Mouse (Mus musculus) CH12.LX (cell line): ENCODE data around the gene Gpr45. TPM values are rescaled to one million over a fixed set of nuclear protein-coding genes. Genes with fewer than 3 reads are reported as not detected.

Experiments used
- DNase-seq: peaks from one replicate; pipeline ENCODE4 v3.0.0-alpha.2; 2013; ENCODE audit errors: extremely low read depth
- H3K27ac ChIP-seq: 2 replicates; pipeline ENCODE4 v1.5.1; 2012; ENCODE audit warnings: low read depth, mild to moderate bottlenecking, control low read depth, moderate library complexity; ENCODE audit not compliant: insufficient read depth
- H3K27me3 ChIP-seq: replicated peaks from 2 replicates; pipeline ENCODE3; 2012; ENCODE audit warnings: inconsistent platforms
- H3K36me3 ChIP-seq, 2 experiments: replicated peaks in 1 of 2; 2 replicates each; pipeline versions ENCODE3 to v1.6.1; 2012; ENCODE audit warnings: inconsistent platforms in 1 of 2, low read length in 1 of 2, mild to moderate bottlenecking in 1 of 2, mixed read lengths in 1 of 2, moderate library complexity in 1 of 2; ENCODE audit not compliant: control insufficient read depth in 1 of 2, insufficient read depth in 1 of 2
- H3K4me1 ChIP-seq, 2 experiments: 2 replicates each; pipeline ENCODE4 v1.6.1; 2012; ENCODE audit warnings: inconsistent platforms in 1 of 2, moderate library complexity in 1 of 2; ENCODE audit not compliant: insufficient read depth in 2 of 2, control insufficient read depth in 1 of 2
- H3K4me2 ChIP-seq: 2 replicates; pipeline ENCODE4 v1.6.1; 2012; ENCODE audit warnings: low read depth, mild to moderate bottlenecking, control low read depth; ENCODE audit not compliant: poor library complexity, insufficient read depth, severe bottlenecking
- H3K4me3 ChIP-seq, 3 experiments: fragments of 150-350 bp in 1 of 3; sonication (generic) in 1 of 3; replicated peaks in 1 of 3; 2 replicates each; pipeline versions ENCODE3 to v1.5.1; 2011 to 2012; ENCODE audit warnings: low read depth in 2 of 3, low read length in 2 of 3, mild to moderate bottlenecking in 2 of 3, moderate library complexity in 2 of 3, control low read depth in 1 of 3, improper control_type of control experiment in 1 of 3, inconsistent platforms in 1 of 3, mixed read lengths in 1 of 3; ENCODE audit not compliant: poor library complexity in 1 of 3
- H3K79me2 ChIP-seq: replicated peaks from 2 replicates; pipeline ENCODE4 v1.6.1; 2012; ENCODE audit warnings: mild to moderate bottlenecking, moderate library complexity; ENCODE audit not compliant: control insufficient read depth, poor library complexity, insufficient read depth, severe bottlenecking; ENCODE audit errors: extremely low read depth
- H3K9ac ChIP-seq: 2 replicates; pipeline ENCODE4 v1.6.1; 2012; ENCODE audit warnings: low read depth, mild to moderate bottlenecking, control low read depth, moderate library complexity; ENCODE audit not compliant: insufficient read depth
- H3K9me3 ChIP-seq: replicated peaks from 2 replicates; pipeline ENCODE3; 2012; ENCODE audit warnings: low read length, inconsistent platforms, mixed read lengths
- CTCF ChIP-seq, 2 experiments: IDR thresholded peaks in 1 of 2; conservative IDR thresholded peaks in 1 of 2; 2 replicates each; pipeline ENCODE4 v1.5.1; 2011 to 2012; ENCODE audit warnings: low read depth in 2 of 2, low read length in 2 of 2, improper control_type of control experiment in 1 of 2, inconsistent platforms in 1 of 2, mild to moderate bottlenecking in 1 of 2, moderate library complexity in 1 of 2
- E2F4 ChIP-seq: IDR thresholded peaks from 2 replicates; pipeline ENCODE4 v1.6.1; 2011; ENCODE audit warnings: low read depth, low read length, improper control_type of control experiment; ENCODE audit not compliant: insufficient replicate concordance
- ELF1 ChIP-seq: IDR thresholded peaks from 2 replicates; pipeline ENCODE4 v1.6.1; 2014; ENCODE audit warnings: low read depth, mild to moderate bottlenecking, inconsistent platforms, low read length, improper control_type of control experiment
- JUND ChIP-seq: conservative IDR thresholded peaks from 2 replicates; pipeline ENCODE4 v1.6.1; 2011; ENCODE audit warnings: low read depth, low read length, improper control_type of control experiment
- KAT2A ChIP-seq: IDR thresholded peaks from 2 replicates; pipeline ENCODE4 v1.6.1; 2012; ENCODE audit warnings: low read length, improper control_type of control experiment, inconsistent platforms; ENCODE audit not compliant: insufficient replicate concordance
- MAFK ChIP-seq: IDR thresholded peaks from 2 replicates; pipeline ENCODE4 v1.6.1; 2011; ENCODE audit warnings: low read length, improper control_type of control experiment; ENCODE audit not compliant: insufficient replicate concordance
- MAX ChIP-seq: IDR thresholded peaks from 2 replicates; pipeline ENCODE4 v1.6.1; 2011; ENCODE audit warnings: low read length, improper control_type of control experiment
- MEF2A ChIP-seq: IDR thresholded peaks from 2 replicates; pipeline ENCODE4 v1.6.1; 2014; ENCODE audit warnings: low read depth, mild to moderate bottlenecking, inconsistent platforms, low read length, improper control_type of control experiment, borderline replicate concordance
- MYC ChIP-seq: IDR thresholded peaks from 2 replicates; pipeline ENCODE4 v1.6.1; 2011; ENCODE audit warnings: low read depth, mild to moderate bottlenecking, improper control_type of control experiment, low read length
- POLR2AphosphoS2 ChIP-seq: IDR thresholded peaks from 2 replicates; pipeline ENCODE4 v1.6.1; 2011; ENCODE audit warnings: low read depth, low read length, improper control_type of control experiment
- RAD21 ChIP-seq: IDR thresholded peaks from 2 replicates; pipeline ENCODE4 v1.6.1; 2011; ENCODE audit warnings: low read depth, mild to moderate bottlenecking, low read length, improper control_type of control experiment, moderate library complexity
- RCOR1 ChIP-seq: conservative IDR thresholded peaks from 2 replicates; pipeline ENCODE4 v1.6.1; 2012; ENCODE audit warnings: low read depth, mild to moderate bottlenecking, inconsistent platforms, low read length, improper control_type of control experiment
- SIN3A ChIP-seq: IDR thresholded peaks from 2 replicates; pipeline ENCODE4 v1.6.1; 2012; ENCODE audit warnings: low read length, improper control_type of control experiment, inconsistent platforms
- TBP ChIP-seq: conservative IDR thresholded peaks from 2 replicates; pipeline ENCODE4 v1.6.1; 2011; ENCODE audit warnings: low read depth, low read length, improper control_type of control experiment
- USF2 ChIP-seq: conservative IDR thresholded peaks from 2 replicates; pipeline ENCODE4 v1.6.1; 2011; ENCODE audit warnings: low read depth, low read length, improper control_type of control experiment
- ZMIZ1 ChIP-seq: IDR thresholded peaks from 2 replicates; pipeline ENCODE4 v1.6.1; 2012; ENCODE audit warnings: low read depth, mild to moderate bottlenecking, inconsistent platforms, low read length, improper control_type of control experiment
- ZNF384 ChIP-seq: IDR thresholded peaks from 2 replicates; pipeline ENCODE4 v1.6.1; 2012; ENCODE audit warnings: low read depth, low read length, improper control_type of control experiment, inconsistent platforms
- dilution Hi-C: fragments of 300-500 bp; cut with MboI; formaldehyde crosslinking; loops from 2 replicates; pipeline ENCODE4 v1.14.3; 2020; ENCODE audit warnings: low sequenced_read_pairs; ENCODE audit not compliant: extremely low pct_unique_long_range_greater_than_20kb, extremely low pct_ligation_motif_present
- in situ Hi-C: fragments of 300-500 bp; cut with MboI; formaldehyde crosslinking; loops from 3 replicates; pipeline ENCODE4 v1.14.3; 2019; ENCODE audit warnings: low sequenced_read_pairs, low pct_ligation_motif_present, low pct_unique_long_range_greater_than_20kb, mixed read lengths
- polyA plus RNA-seq: library from polyadenylated mRNA; unstranded; fragments of >175 nt; gene quantifications from 2 replicates; pipeline ENCODE4 v1.2.1, GENCODE M21; 2012; ENCODE audit warnings: low read depth; ENCODE audit not compliant: insufficient read length
- total RNA-seq, 2 experiments: library from RNA; depleted of rRNA; stranded (reverse); fragments of 300-350 nt in 1 of 2; fragments of >200 nt in 1 of 2; gene quantifications; 2 replicates each; pipeline ENCODE4 v1.2.3; 2012 to 2014

The Gpr45 gene
- total and polyA plus RNA-seq, 3 experiments = not detected

DNA sequence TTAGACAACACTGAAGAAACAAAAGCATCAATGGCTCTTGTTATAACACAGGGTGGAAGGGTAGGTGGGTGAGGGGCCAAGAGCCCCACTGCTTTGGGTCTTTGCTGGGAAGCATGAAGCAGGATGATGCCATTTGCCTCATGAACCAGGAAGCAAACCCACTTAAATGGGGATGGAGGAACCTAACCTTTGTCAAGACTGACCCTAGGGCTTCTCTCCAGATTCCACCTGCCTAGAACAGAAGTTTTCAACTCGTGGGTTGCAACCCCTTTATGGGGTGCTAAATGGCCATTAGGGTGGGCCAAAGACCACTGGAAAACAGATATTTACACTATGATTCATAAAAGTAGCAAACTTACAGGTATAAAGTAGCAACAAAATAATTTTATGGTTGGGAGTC lies 119.9 kb downstream of the Gpr45 start:
- Histone ChIP-seq H3K79me2 (no peaks in the 10 kb centered on the region), H3K27me3 (no peaks in the 10 kb centered on the region), H3K4me1 (peaks cover 0 to 3% of the 10 kb centered on the region in 2 experiments; a peak in 1 of 4 replicates), H3K4me2 (no peak overlapping the region), H3K4me3 (no peak overlapping the region), H3K36me3 (peaks cover 26 to 72% of the 10 kb centered on the region in 2 experiments), H3K27ac (no peak overlapping the region), H3K9ac (no peak overlapping the region), H3K9me3 (no peaks in the 10 kb centered on the region)
- no peak for DNase-seq
- dilution Hi-C loops = no loop called here
- in situ Hi-C loops = no loop called here
- TF ChIP-seq ELF1 (no peak), RAD21 (no peak), RCOR1 (no peak), CTCF (conservative IDR thresholded peaks at IDR 0.05 in 1 of 2, IDR thresholded peaks at IDR 0.05 in 1 of 2; ENCODE audit: low read depth in 2 of 2, low read length in 2 of 2) (no peak)

DNA sequence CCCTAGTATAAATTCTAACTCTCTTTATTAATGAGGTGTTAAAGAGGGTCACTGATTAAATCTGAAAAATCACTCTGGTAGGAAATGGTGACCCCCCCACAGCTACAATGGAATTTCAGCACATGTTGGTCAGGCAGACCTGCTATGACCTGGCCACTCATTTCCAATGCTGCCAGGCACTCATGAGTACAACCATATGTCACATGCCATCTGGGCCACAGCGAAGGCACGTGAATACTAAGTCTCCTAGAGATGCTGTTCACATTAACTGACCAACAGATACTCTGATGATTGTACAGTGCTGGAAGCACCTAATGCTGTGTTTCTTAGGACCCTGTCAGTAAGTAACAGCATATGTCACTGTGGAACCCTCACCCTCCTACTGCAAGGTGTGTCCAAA lies 122.1 kb downstream of the Gpr45 start:
- H3K4me1 ChIP-seq = peaks cover 0 to 3% of the 10 kb centered on the region in 2 experiments; a peak in 1 of 4 replicates
- H3K27me3 ChIP-seq = no peaks in the 10 kb centered on the region
- DNase-seq = no peak
- no peaks in the 10 kb centered on the region for H3K79me2 ChIP-seq
- no peak overlapping the region for H3K9ac ChIP-seq
- no peaks in the 10 kb centered on the region for H3K9me3 ChIP-seq
- no peak for TF ChIP-seq POLR2AphosphoS2
- no peak for TF ChIP-seq ZNF384
- no peak for TF ChIP-seq SIN3A
- TF ChIP-seq RAD21 = no peak
- TF ChIP-seq ZMIZ1 = no peak
- no peak for TF ChIP-seq MAX
- TF ChIP-seq TBP = no peak
- TF ChIP-seq KAT2A = no peak
- no peak for TF ChIP-seq MEF2A
- TF ChIP-seq ELF1 = no peak
- no peak for TF ChIP-seq MAFK
- no peak for TF ChIP-seq JUND
- no peak for TF ChIP-seq E2F4
- TF ChIP-seq MYC = no peak
- no peak for TF ChIP-seq USF2
- TF ChIP-seq CTCF (conservative IDR thresholded peaks at IDR 0.05 in 1 of 2, IDR thresholded peaks at IDR 0.05 in 1 of 2; ENCODE audit: low read depth in 2 of 2, low read length in 2 of 2) = no peak
- dilution Hi-C loops (no loop called here), in situ Hi-C loops (no loop called here)
- peaks cover 23 to 66% of the 10 kb centered on the region in 2 experiments for H3K36me3 ChIP-seq
- H3K27ac ChIP-seq = no peak overlapping the region
- H3K4me3 ChIP-seq = no peak overlapping the region
- no peak overlapping the region for H3K4me2 ChIP-seq
